Mouse (Mus musculus) kidney, embryonic 16.5 days (tissue): Measurements from ENCODE around the gene Tceanc2. TPM values are rescaled to one million over a fixed set of nuclear protein-coding genes. Genes with fewer than 3 reads are reported as not detected.

Experiments used
- ATAC-seq: fragments of 200-750 bp; cut with Nextera tagmentation; 2 replicates; pipeline ENCODE4 v1.8.0; 2017; ENCODE audit warnings: moderate TSS enrichment; ENCODE audit not compliant: low FRiP score, low TSS enrichment
- H3K27ac ChIP-seq: fragments of 300-500 bp; sonication (generic); 2 replicates; pipeline ENCODE4 v1.5.1; 2014; ENCODE audit warnings: low read length
- H3K27me3 ChIP-seq: fragments of 300-500 bp; sonication (generic); 2 replicates; pipeline ENCODE4 v1.6.1; 2014; ENCODE audit warnings: low read length, control low read depth, mixed read lengths; ENCODE audit not compliant: insufficient read depth
- H3K36me3 ChIP-seq: fragments of 300-500 bp; sonication (generic); 2 replicates; pipeline ENCODE4 v1.6.1; 2014; ENCODE audit warnings: low read length, control low read depth, mixed read lengths; ENCODE audit not compliant: insufficient read depth
- H3K4me1 ChIP-seq: fragments of 300-500 bp; sonication (generic); 2 replicates; pipeline ENCODE4 v1.6.1; 2014; ENCODE audit warnings: low read length, control low read depth, mixed read lengths; ENCODE audit not compliant: insufficient read depth
- H3K4me2 ChIP-seq: fragments of 300-500 bp; sonication (generic); replicated peaks from 2 replicates; pipeline ENCODE4 v1.6.1; 2014; ENCODE audit warnings: low read depth, low read length
- H3K4me3 ChIP-seq: fragments of 300-500 bp; sonication (generic); 2 replicates; pipeline ENCODE4 v1.5.1; 2014; ENCODE audit warnings: mild to moderate bottlenecking, low read length
- H3K9ac ChIP-seq: fragments of 300-500 bp; sonication (generic); replicated peaks from 2 replicates; pipeline ENCODE4 v1.6.1; 2014; ENCODE audit warnings: low read length
- H3K9me3 ChIP-seq: fragments of 300-500 bp; sonication (generic); 2 replicates; pipeline ENCODE4 v1.6.1; 2016; ENCODE audit warnings: low read length, control low read depth
- whole genome bisulfite sequencing: fragments of 180-500 bp; shearing (Covaris S2); extraction: QIAGEN DNeasy Blood & Tissue Kit; methylation state at CpG from one replicate; pipeline ENCODE4 v1.1.7; 2014; 5-methylcytosine and 5-hydroxymethylcytosine counted together
- polyA plus RNA-seq: library from polyadenylated mRNA; unstranded; fragments of >200 nt; fragmentation: Nextera tagmentation; extraction: Ambion mirVana; gene quantifications from 2 replicates; pipeline ENCODE4 v1.2.1, GENCODE M21; 2015

The Tceanc2 gene
- polyA plus RNA-seq, 1 experiment from 2014 or later: 29.7 TPM

DNA sequence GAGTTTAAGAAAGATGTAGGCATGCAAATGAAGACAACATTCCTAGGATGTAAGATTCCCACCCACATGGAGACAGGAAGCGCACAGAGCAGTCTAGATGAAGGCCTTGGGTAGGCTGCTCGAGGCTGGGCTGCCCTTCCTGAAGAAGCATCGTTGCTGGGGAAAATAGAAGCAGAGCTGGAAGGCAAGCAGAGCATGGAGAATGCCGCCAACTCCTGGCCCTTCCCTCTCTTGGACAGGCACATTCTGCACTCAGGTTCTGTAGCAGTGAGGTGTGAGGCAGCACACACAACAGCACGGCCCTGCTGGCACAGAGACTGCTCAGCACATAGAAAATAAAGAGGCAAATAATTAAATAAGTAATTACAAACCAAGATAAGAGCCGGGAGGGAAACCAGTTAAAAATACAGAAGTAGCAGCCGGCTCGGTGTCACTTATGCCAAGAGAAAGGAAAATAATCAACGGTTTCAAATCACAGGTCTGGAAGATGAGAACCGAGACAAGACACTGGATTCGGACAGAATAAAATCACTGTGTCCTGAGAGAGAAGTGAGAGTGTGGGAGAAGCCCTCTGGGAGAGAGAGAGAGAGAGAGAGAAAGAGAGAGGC is 19.6 kb downstream of the Tceanc2 start:
- Histone ChIP-seq H3K27me3 (no peaks in the 10 kb centered on the region), H3K4me3 (no peak overlapping the region), H3K4me1 (peaks cover 24% of the 10 kb centered on the region), H3K9me3 (no peaks in the 10 kb centered on the region), H3K4me2 (no peak overlapping the region), H3K27ac (no peak overlapping the region), H3K36me3 (0 out of 2 replicates have a peak, but pooled peaks cover 4% of the 10 kb centered on the region), H3K9ac (no peak overlapping the region)
- ATAC-seq: no peak
- whole genome bisulfite sequencing: 59% methylated on average over 11 of the region's 11 CpGs

DNA sequence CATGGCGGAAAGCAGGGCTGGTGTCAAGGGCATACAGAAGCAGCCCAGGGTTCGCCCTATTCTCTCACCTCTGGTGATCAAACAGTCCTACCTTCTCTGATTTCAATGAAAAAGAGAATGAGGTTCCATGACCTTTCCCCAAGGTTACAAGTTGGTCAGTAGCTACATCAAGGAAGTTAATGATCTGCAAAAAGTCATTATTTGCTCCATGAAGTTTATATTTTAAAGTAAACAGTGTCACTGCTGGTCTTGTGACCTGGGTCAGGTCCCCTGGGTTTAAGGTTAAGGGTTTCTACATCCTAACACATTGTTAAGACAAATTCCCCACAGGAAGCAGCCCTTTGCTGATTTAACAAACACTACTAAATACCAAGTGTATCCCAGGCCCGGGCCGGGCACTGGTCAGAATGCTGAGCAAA is 21.9 kb downstream of the Tceanc2 start:
- WGBS: 30% methylated on average over 4 of the region's 4 CpGs
- Histone ChIP-seq H3K9me3 (no peaks in the 10 kb centered on the region), H3K4me3 (no peak overlapping the region), H3K9ac (no peak overlapping the region), H3K4me1 (peaks cover 23% of the 10 kb centered on the region), H3K27ac (peak overlapping the region; percentile 45), H3K4me2 (no peak overlapping the region), H3K36me3 (0 out of 2 replicates have a peak, but pooled peaks cover 4% of the 10 kb centered on the region), H3K27me3 (no peaks in the 10 kb centered on the region)
- peak; percentile 62 for ATAC-seq

DNA sequence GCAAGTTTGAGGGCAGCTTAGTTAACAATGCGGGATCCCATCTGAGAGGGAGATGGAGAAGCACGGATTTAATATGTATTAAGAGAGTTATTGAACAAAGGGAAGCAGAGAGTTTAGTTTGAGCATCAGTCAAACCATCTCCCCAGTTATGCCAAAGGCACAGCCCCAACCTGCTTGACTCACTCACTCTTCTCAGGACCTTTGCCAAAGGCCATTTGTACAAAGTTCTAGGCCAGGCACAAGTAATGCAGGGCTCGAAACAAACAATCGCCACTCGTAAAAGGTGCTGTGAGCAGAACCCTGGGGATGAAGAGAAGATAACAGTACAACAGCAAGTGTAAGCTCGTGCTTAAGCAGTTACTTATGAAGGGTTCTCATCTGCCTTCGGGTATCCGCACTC is 26.3 kb downstream of the Tceanc2 start:
- H3K27ac ChIP-seq: no peak overlapping the region
- peaks cover 7% of the 10 kb centered on the region for H3K36me3 ChIP-seq
- H3K4me2 ChIP-seq: no peak overlapping the region
- WGBS: 83% methylated on average over 8 of the region's 8 CpGs
- H3K27me3 ChIP-seq: no peaks in the 10 kb centered on the region
- H3K9me3 ChIP-seq: no peaks in the 10 kb centered on the region
- H3K9ac ChIP-seq: no peak overlapping the region
- peaks cover 10% of the 10 kb centered on the region for H3K4me1 ChIP-seq
- ATAC-seq: no peak
- no peak overlapping the region for H3K4me3 ChIP-seq

DNA sequence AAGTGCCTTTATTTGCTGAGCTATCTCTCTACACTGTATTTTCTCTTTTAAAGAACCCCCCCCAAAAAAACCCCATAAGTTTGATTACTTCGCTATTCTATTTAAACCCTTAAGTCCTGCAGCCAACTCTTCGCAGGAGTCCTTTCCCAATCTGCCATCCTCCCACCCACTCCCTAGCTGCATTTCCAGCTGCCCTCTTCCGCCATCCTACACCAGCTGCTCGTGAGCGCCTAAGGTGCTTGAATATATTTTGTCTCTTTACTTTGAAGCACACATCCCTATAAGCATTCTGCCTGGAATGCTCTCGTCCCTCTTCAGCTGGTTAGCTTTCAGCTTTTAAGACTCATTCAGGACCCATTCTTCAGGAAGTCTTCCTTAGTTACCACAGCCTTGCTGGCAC is 27.9 kb downstream of the Tceanc2 start:
- H3K9me3 ChIP-seq: no peaks in the 10 kb centered on the region

DNA sequence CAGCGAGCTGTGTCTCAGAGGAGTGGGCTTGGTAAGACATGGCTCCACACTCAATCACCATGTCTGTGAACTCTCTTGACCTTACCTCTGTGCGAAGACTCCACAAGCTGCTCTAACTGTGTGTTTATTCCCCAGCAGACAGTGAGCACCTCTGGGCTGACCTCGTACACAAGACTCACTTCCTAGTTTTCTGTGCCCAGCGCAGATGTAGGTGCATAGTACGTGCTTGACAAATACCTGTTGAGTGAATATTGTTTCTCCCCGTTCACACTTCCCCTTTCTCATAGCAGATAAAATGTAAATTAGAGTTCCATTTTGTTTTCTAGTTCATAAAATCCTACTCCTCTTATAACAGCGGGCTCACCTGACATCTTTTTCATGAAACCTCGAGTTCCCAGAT is 35.4 kb downstream of the Tceanc2 start:
- Histone ChIP-seq H3K27ac (no peak overlapping the region), H3K36me3 (peaks cover 20% of the 10 kb centered on the region), H3K4me1 (peaks cover 21% of the 10 kb centered on the region), H3K4me3 (no peak overlapping the region), H3K27me3 (no peaks in the 10 kb centered on the region), H3K4me2 (no peak overlapping the region), H3K9ac (no peak overlapping the region), H3K9me3 (no peaks in the 10 kb centered on the region)
- ATAC-seq: no peak
- 90% methylated on average over 8 of the region's 8 CpGs for WGBS

More for the DNA sequence above, 27.9 kb downstream of the Tceanc2 start:
- H3K4me2 ChIP-seq: no peak overlapping the region
- 82% methylated on average over 6 of the region's 6 CpGs for WGBS
- no peak for ATAC-seq
- no peak overlapping the region for H3K4me3 ChIP-seq
- H3K36me3 ChIP-seq: peaks cover 17% of the 10 kb centered on the region
- no peak overlapping the region for H3K9ac ChIP-seq
- no peaks in the 10 kb centered on the region for H3K4me1 ChIP-seq
- H3K27me3 ChIP-seq: no peaks in the 10 kb centered on the region
- no peak overlapping the region for H3K27ac ChIP-seq

DNA sequence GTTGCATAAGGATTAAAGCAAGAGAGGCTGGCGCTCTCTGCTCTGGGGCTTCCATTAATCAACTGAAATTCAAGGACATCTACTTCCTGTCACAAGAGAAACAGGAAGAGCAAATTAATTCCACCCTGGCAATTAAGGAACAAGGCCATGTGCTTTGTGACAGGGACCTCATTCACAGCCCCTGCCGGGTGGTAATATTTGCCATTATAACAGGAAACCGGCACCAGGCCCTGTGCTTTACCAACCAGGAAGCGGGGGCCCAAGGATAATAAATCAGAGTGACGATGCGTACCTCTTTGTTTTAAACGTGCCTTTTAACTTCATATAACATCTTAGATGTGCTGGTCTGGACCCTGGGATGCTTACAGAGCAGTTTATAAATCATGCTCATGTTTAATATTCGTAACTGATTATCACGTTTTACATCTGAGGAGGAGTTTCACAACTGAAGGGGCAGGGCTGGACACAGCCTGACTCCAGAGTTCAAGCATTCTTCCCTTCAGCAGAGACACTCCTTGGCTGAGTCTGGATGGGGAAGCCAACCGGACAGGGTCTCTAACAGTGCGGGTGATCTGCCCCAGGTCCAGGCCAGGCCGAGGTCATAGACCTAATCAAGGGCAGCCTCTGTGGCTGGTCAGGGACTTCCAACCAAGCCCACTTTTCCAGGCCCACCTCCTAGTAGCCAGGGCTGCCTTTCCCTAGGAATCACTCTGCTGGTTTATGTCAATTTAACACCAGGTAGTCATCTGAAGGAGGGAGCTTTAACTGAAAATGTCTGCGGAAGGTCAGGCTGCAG is 38.9 kb downstream of the Tceanc2 start:
- no peak overlapping the region for H3K4me3 ChIP-seq
- H3K27ac ChIP-seq: peak overlapping the region; percentile 31
- H3K4me1 ChIP-seq: peaks cover 47% of the 10 kb centered on the region
- H3K36me3 ChIP-seq: peaks cover 2% of the 10 kb centered on the region; the same call in 1 of the 2 replicates
- no peaks in the 10 kb centered on the region for H3K9me3 ChIP-seq
- 0 out of 2 replicates have a peak overlapping the region, but pooled peaks have one; percentile 1 for H3K9ac ChIP-seq
- no peaks in the 10 kb centered on the region for H3K27me3 ChIP-seq
- H3K4me2 ChIP-seq: no peak overlapping the region
- ATAC-seq: peak; percentile 57
- 20% methylated on average over 13 of the region's 13 CpGs for WGBS

DNA sequence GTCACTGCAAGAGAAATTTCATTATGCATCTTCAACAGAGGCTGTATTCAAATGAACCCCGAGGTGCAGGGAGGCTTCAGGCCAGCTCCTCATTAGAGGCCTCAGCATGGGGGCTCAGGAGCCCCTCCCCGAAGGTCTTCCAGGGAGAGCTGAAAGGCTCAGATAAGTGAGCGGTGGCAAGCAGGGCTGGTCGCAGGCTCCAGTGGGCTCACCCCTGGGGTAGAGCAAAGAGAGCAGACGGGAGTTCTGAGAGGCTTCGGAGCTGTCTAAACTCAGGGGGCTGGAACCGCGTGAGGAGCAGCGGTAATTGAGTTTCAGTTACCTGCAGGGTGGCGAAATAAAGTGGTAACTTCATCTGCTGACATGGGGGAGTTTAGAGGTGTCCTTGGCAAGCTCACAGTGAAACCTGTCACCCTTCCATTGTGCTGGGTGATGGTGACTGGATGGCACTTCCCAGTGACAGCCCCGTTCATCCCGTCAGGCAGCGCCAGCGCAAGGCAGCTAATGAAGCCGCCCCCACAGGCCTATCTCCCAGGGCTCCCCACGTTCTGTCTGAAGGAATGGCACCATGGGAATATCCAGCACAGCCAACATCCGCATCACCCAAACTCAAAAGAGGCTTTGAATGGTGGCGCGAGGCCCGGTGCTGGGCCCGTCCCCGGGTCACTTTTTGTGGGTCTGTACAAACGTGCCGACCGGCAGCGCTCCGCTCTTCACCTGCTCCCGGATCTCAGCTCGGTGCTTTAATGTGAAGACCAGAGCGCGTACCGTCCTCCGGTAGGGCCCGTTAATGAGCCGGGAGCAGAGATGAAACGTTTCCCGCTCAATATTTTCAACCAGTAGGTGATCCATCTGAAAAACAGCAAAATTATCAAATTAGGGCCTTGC is 39.7 kb downstream of the Tceanc2 start:
- peaks cover 2% of the 10 kb centered on the region; the same call in 1 of the 2 replicates for H3K36me3 ChIP-seq
- no peaks in the 10 kb centered on the region for H3K27me3 ChIP-seq
- ATAC-seq: no peak
- 42% methylated on average over 37 of the region's 37 CpGs for WGBS
- H3K9ac ChIP-seq: 0 out of 2 replicates have a peak overlapping the region, but pooled peaks have one; percentile 40
- H3K4me1 ChIP-seq: peaks cover 52% of the 10 kb centered on the region
- no peaks in the 10 kb centered on the region for H3K9me3 ChIP-seq
- no peak overlapping the region for H3K4me3 ChIP-seq
- peak overlapping the region; percentile 31 for H3K27ac ChIP-seq
- H3K4me2 ChIP-seq: no peak overlapping the region

DNA sequence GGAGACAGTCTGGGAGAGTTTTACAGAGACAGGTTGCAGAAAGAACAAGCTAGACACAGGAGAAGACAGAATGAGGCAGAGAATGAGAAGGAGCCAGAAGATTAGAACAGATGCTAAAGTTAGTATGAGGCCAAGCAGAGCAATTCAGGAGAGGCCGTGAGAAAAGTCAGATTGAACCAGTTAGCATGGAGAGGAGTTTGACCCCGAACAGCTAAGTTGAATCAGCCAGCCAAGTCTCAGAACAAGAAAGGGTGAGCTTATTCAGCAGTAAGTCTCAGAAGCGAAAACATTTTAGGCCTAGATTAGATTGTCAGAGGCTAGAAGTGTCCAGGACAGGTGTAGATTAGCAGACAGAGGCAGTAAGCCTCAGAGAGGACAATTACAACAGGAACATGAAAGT is 42.4 kb downstream of the Tceanc2 start:
- Histone ChIP-seq H3K4me3 (no peak overlapping the region), H3K9me3 (no peaks in the 10 kb centered on the region), H3K4me2 (no peak overlapping the region), H3K4me1 (peaks cover 57% of the 10 kb centered on the region), H3K36me3 (no peaks in the 10 kb centered on the region), H3K27ac (peak overlapping the region; percentile 69), H3K9ac (no peak overlapping the region), H3K27me3 (no peaks in the 10 kb centered on the region)
- 40% methylated on average over 3 of the region's 3 CpGs for WGBS
- no peak for ATAC-seq

DNA sequence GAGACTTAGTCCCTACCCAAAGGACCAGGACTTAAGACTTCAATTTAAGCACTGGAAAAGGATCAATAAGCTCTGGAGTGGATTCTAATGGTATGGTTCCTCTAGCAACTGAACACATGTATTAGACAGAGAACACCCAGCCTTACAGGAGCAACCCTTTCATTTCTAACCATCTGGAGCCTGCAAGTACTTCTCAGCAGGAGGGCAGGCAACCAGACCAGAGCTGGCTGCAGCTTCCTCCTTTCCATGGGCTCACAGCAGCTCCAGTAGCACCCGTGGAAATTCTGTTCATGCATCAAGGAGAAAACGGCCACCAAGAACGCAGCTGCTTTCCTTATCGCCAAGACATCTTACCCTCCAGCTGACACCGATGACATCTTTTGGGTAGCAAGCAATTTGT is 43.3 kb downstream of the Tceanc2 start:
- WGBS: 48% methylated on average over 5 of the region's 5 CpGs
- Histone ChIP-seq H3K27me3 (no peaks in the 10 kb centered on the region), H3K9me3 (no peaks in the 10 kb centered on the region), H3K4me2 (no peak overlapping the region), H3K27ac (peak overlapping the region; percentile 69), H3K4me1 (peaks cover 60% of the 10 kb centered on the region), H3K9ac (0 out of 2 replicates have a peak overlapping the region, but pooled peaks have one; percentile 20), H3K4me3 (no peak overlapping the region), H3K36me3 (no peaks in the 10 kb centered on the region)
- ATAC-seq: no peak
